Mouse (Mus musculus) granulocyte monocyte progenitor cell, adult 5-6 weeks (primary cell): ENCODE measurements around the gene Mitf. TPM values are rescaled to one million over a fixed set of nuclear protein-coding genes. Genes with fewer than 3 reads are reported as not detected.

Source experiments
- ATAC-seq: replicated peaks from 2 replicates; pipeline ENCODE4 v1.8.0; 2016; ENCODE audit warnings: mild to moderate bottlenecking, moderate TSS enrichment, inconsistent platforms; ENCODE audit not compliant: poor library complexity, severe bottlenecking
- total RNA-seq, 2 experiments: library from RNA; stranded (forward) in 1 of 2; stranded (reverse) in 1 of 2; fragments of 200-712, 200-1000 nt in 1 of 2; fragments of >200 nt in 1 of 2; fragmentation: Nextera tagmentation in 1 of 2; gene quantifications; 2 replicates each; pipeline ENCODE4 v1.2.3; 2014 to 2017

Gene Mitf
- total RNA-seq, 2 experiments from 2014 or later: 6.6 to 7.4 TPM

DNA sequence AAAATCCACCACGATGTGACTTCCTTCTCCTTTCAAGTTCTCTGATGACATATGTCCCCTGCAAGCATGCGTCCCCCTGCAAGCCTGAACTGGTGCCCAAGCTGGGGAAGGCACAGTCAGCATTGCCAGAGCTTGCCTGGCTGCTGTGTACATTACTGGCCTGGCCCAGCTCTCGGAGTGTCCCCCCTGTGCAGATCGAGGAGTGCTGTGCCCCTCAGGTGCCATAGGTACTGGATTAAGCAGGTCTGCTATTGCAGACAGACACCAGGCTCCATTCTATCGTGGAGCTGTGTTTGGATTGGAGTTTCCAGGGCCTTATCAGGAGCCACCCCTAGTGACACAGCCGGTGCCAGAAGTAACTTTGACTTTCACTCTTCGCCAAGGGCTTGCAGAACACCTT is 122.6 kb downstream of the Mitf start:
- no peak; the same call in 1 of the 2 replicates for ATAC-seq

DNA sequence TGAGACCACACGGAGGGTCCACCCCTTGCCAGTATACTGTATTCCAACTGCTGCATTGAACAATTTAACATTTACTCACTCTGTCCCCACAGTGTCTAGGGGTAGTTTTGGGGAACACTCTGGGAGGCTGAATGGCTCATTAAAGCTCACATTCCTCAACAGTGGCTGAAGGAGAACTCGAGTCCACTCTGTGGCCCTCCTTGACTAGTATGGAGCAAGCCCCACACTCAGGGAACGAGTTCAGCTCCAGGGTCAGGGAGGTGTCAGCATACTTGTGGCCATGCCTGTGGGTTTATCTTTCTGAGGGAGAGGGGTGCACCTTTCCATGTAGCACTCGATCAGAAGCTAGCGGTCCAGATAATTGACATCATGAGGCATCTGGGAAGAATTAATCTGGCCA is 130.3 kb downstream of the Mitf start:
- ATAC-seq: no peak

DNA sequence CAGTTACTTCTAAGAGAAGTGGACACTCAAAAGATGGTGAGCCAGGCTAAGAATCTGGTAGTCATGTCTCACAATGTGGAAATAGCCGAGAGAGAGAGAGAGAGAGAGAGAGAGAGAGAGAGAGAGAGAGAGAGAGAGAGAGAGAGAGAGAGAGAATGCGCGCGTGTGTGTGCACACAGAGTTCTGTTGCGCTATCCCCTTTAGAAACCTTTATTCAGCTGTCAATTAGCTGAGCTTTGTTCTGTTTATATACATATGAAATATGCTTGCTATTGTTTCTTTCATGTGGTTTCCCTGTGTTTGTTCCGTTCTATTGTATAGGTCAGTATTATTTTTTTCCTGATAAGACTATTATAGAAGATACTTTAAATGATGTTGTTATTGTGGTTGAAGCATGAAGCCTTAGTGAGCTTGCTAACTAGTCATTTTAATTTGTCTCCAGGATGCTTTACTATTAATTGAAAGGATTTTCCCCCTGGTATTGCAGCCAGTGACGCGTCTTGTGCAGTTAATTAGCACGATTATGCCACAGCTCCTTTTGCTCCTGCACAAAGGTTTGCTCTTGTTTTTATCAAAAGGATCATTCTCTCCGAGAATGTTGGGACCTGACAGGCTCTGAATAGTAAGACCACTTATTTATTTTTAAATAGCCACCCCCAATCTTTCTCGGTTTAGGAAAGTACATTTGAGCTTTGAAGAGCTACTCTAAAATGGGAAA is 131.2 kb downstream of the Mitf start:
- no peak for ATAC-seq

DNA sequence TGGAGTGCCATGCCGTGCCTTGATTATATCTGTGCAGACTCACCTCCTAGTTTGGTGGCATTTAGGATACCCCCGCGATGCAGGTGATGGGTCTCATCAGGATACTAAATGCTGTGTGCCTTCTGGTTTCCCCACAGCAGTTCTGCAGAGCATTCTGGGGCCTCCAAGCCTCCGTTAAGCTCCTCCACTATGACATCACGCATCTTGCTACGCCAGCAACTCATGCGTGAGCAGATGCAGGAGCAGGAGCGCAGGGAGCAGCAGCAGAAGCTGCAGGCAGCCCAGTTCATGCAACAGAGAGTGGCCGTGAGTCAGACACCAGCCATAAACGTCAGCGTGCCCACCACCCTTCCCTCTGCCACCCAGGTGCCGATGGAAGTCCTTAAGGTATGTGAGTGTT is 134.1 kb downstream of the Mitf start:
- ATAC-seq: no peak

DNA sequence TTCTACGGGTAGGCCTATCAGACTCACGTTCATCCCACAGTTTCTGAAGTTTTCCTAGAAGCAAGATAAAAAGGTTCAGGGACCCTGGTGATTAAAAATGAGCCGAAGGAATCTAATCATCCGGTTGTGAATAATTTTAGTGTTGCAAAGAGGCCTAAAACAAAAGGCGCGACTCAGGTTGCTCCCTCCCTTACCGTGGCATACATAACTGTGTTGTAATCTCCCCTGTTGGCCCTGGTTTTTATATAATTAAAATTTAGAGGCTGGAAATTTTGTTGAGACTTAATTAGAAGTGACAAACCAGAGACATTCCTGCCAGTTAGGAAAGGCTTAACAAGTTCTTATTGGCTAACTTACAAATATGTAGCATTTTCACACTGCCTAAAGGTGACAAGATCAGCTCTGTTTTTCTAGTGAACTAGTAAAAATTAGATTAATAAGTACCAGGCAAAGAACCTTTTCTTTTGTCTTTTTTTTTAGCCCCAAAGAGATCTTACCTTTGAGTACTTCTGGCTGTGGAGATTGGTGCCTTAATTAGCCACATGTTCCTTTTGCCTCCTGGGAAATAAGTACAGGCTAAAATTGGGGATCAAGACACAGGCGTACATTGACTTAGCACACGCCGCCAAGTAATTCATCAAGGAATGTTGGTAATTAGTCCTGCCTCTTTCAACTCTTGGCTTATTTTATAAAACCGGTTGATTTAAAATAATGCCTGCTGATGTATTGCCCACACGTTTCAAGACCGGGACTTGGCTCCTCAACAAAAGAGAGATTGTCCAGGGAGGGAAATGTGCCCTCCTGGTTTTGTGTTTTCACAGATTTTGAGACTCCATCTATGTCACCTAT is 143.4 kb downstream of the Mitf start:
- no peak for ATAC-seq

DNA sequence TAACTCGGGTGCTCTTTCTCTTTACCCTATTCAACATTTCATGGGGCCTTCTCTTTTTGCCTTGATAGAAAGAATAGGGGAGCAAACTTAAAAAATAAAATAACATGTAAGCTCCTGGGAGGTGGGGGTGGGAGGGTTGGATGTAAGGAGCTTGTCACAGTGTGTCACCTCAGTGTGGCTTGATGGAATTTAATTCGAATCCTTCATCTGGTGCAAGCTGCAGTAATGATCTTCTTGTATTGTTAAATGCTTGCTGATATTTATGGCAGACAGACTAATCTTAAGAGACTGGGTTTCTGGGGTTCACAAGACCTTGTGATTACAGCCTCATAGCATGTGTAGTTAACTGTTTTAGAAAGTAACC is 144.0 kb downstream of the Mitf start:
- no peak for ATAC-seq

DNA sequence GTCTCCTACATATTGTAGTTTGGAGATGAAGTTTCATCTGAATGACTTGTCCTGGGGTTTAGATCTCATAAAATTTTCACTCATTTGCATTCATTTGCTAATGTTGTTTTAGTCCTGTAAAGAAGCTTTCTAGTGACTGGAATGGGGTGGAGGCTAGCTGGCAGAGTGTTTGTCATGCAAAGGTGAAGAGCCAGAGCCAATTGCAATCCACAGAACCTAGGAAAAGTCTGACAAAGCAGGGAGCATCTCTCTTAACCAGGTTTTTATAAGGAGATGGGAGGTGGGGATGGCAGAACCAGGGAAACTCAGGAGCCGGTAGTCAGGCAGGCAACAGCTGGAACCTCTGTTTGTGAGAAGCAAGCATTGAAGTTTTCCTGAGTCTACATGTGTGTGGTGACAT is 144.9 kb downstream of the Mitf start:
- no peak for ATAC-seq

DNA sequence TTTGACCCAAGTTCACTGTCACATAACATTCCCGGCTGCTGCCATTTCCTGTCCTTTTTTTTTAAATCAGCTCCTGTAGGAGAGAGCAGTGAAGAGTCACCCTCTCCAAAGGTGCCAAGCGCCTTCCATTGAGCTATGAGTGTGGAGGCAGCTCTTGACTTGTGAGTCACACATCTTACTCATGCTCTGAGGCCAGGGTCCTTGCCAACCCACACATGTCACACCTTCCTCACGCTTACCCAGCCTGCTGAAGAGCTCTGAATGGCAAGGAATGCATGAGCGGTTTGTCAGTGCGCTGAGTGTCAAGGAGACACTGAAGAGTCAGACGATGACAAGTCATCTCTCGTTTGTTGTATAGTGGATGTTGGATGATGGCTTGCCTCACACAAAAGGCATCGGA is 146.0 kb downstream of the Mitf start:
- no peak for ATAC-seq

DNA sequence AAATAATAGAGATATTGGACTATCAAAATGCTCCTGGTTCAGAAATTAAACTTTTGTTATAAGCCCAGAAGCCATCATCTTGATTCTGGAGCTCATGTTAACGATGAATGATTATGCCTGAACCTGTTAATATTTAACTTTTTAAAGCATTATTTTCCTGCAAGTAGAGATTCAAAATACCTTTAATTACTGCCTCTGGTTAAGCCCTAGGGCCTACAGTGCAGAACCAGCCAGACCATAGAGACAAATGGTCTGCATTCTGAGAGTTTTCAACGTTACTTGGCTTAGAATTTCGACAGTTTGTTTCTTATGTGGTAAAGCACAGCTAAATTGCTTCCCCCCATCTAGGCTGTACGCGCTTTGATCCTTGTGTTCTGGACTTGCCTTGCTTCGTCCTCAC is 149.3 kb downstream of the Mitf start:
- ATAC-seq: no peak

DNA sequence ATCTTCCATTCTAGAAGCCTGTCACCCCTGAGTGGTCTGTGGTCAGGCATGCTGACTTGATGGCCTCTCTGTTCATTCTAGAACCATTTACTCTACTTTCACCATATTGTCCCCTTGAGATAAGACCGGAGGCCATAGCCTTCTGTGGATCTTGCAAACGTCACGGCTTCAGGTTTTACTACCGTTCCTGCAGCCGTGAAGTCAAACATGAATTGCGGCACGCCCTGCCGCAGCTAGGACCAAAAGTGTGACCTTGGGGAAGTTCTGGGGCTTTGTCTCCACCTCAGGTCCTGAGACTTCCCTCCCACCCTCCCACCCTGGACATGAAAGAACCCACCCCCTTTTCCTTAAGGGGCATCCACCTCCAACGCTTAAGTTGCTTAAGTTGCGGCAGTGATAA is 149.8 kb downstream of the Mitf start:
- no peak for ATAC-seq

DNA sequence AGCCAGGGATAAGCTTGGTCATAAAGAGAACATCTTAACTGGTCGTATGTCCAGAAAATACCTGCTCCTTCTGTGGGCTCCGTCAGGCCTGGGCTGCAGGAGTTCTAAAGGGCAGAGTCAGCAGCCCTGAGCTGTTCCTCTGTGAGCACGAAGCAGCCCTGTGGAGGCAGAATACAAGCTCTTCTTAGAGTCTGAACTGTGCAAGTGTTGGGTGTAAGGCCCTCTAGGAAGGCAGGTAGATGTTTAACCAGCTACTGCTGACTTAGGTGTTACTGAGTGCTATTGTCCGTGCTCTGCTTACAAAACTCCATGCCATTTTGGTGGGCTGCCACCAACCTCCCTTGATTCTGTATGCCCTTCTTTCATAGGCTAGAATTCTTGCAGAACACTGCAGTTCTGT is 151.4 kb downstream of the Mitf start:
- ATAC-seq: no peak

DNA sequence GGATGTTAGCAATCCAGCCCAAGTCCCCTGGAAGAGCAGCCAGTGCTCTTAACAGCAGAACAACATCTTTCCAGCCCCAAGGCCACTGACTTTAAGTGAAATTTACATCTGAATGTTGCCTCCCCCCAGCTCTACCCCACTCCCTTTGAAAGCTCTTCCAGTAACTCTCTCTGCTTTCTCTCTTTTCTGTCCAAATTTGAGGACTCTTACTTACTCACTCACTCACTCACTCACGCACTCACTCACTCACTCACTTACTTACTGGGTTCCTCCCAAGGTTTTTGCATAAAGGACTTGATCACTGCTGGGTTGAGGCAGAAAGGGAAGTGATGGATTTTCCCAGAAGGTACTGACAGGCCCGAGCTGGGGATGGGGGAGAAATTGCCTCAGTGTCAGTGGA is 154.9 kb downstream of the Mitf start:
- no peak for ATAC-seq

DNA sequence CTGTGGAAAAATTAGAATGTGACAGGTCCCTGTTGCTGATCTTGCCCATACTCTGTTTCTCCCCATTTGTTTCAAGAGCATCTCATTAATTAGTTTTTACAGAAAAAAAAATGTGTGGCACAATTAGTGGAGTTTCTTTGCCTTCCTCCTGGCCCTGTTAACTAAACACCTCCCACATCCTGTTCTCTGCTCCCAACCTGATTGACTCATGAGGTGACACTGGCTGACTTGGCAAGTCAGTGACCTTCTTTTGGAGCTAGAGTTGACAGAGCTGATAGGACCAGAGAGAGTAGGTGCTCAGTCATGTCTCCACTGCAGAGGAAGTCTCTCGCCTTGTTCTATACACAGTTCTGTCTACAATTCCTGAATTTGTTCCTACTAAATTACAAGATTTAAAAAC is 155.5 kb downstream of the Mitf start:
- no peak for ATAC-seq

DNA sequence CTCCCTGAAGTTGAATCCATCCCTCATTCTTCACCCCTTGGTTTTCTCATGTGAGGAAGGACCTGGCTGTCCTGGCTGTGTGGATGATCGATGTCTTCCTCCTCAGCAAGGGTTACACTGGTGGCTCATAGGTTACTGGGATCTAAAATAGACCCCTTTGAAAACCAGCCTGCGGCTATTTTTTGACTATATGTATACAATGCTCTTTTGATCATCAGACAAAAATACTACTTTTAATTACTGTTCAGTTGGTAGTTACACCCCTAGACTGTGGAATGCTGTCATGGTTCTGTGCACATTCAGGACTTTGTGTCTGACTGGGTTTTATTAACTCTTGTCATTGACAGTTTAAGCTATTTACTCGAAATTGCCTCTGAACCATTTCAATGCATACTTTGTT is 157.9 kb downstream of the Mitf start:
- no peak for ATAC-seq

DNA sequence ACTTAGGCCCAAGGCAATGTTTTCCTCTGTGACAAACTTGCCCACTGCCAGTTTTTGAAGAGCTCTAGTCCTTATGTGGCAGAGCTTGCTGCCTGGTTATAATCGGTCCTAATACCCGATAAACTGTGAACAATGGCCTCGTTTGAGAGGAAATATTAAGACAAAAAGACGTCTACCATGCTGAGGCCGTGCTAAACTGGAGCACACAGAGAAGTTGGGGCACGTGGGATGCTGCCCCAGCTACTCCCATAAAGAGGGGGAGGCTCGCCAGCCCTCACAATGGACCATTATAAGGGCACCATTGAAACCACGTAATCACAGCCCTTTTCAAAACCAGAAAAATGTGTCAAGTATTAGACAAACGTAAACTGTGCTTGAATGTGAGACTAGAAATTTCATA is 174.8 kb downstream of the Mitf start:
- ATAC-seq: no peak

DNA sequence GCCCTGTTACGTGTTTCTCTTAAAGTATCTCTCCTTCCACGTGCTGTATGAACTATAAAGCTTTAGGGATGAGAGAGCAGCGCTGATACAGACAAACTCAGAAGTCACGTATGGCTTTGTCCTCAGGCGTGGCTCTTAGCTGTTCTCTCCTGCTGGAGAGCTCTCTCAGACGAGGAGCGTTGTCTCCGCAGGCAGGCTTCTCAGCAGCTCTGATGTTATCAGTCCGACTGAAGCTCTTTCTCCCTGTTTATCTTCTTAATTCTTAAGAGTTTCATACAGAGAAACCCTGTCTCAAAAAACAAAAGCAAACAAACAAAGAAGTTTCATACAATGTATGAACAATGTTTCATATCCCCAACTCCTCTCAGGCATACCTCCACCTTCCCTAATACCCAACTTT is 178.8 kb downstream of the Mitf start:
- no peak for ATAC-seq

DNA sequence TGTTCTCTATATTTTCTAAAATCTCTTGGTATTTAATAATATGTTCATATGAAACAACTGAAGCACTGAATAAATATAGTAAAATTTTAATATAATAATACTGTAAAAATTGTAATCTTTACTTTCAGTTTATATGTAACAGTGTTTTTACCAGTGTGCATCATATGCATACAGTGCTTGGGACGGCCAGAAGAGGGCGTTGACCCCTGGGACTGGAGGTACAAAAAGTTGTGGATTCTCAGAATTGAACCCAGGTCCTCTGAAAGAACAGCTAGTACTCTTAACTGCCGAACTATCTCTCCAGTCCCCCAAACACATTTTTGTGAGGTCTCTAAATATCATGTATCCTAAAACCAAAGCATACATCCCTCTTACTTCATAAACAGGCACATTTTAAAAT is 179.6 kb downstream of the Mitf start:
- no peak for ATAC-seq

DNA sequence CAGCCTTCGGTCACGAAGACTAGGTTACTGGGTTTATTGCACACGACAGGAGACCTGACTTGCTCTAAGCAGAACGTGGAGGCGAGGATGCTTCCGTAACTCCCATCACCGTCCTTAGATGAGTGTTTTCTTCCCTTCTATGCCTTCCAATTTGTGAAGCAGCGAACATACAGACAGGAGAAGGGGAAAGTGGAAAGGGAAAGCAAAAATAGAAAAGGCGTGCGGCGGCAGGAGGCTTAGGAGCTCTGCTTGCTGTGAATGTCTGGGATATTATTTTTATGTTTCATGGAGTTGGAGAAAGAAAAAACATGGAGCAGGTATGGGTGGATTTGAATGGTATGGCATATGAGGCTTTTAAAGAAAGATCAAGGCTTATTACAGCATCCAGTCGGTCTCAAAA is 186.7 kb downstream of the Mitf start:
- no peak for ATAC-seq

DNA sequence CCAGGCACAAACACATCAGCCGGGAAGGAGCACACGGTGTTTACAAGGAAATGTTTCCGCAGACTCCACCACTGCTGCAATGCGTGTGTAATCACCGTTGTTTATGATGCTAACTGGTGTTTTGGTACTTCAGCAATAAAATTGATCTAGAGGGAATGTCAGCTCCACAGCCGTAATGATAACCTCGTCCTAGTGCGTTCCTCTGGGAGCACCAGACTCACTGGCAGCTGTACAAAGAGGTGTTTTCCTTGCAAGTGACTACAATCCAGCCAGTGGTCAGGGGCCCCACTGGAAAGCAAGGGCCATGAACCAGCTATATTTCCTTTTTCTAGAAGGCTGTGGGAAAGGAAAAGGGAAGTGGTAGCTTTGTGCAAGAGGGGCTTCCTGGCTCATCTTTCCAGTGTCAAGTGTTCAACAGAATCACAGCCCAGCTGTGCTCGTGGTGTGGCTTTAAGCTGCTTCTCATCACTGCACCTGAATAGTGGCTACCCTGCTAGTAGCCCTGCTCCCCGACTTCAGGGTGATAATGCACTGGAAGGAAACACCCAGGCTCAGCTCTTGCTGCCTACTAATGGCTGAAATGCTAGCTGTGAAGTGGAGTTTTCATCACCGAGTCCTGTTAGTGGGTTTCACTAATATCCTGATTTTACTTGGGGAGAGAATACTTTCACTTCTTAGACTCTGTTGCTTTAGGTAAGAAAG is 188.9 kb downstream of the Mitf start:
- peak; percentile 98 for ATAC-seq

DNA sequence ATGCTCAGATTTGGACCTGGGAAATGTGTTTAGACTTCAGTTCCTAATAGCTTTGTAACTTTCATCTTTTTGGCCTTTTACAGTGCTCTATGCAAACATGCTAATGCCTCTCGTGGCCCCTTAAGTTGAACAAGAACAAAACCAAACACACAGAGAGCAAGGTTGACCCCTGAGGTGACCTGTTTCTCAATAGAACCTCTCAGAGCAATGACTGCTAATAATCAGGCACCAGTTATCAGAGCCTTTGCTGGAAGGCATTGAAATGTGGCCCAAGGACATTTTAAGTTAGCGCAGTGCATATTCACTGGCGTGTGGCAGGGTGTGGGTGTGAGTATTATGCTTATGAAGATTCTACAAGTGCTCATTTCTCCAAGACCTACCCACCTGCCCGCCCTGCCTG is 194.7 kb downstream of the Mitf start:
- no peak for ATAC-seq

DNA sequence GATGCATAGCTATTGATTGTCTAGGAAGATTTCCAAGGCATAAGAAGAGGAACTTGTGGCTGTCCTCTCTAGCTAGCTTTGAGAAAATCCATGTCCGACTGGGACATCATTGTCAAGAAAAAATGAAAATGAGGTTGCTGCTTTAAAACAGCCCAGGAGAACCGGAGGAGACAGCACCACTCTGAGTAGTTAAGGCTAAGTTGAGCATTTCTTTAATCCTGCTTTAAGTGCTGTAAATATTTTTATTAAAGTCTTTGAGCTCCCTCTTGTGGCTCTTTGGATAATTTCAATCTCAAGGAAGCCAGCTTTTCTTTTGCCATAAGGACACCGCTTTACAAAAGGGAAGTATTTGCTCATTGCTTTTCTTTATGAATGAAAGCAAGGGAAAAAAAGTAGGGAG is 196.3 kb downstream of the Mitf start:
- peak; percentile 48 for ATAC-seq
